Comparison of ENCODE assay signal across 8 mouse cellular contexts in genomic region chr2:122466901-122467300, GRCm38 (mm10). TPM values are rescaled to one million over a fixed set of nuclear protein-coding genes. Genes with fewer than 3 reads are reported as not detected.
DNase-seq lines count a peak whose midpoint lies in the region; ATAC-seq and TF ChIP-seq lines count a peak whose summit lies in the region.

No protein-coding gene starts in this region.

- no peaks in the 10 kb centered on the region; the same call in 1 of the 2 replicates for H3K27me3 ChIP-seq in heart, embryonic 14.5 days (ENCODE audit: control insufficient read depth, insufficient read depth, low read length)
- no peaks in the 10 kb centered on the region for H3K27me3 ChIP-seq in limb, embryonic 15.5 days
- no peaks in the 10 kb centered on the region for H3K27me3 ChIP-seq in neural tube, embryonic 13.5 days

- H3K4me1 ChIP-seq in bone marrow, adult 2 months (ENCODE audit: control insufficient read depth, insufficient read depth, low read length) = peaks cover 3% of the 10 kb centered on the region; the same call in 1 of the 2 replicates
- peaks cover 0 to 3% of the 10 kb centered on the region in 2 experiments; a peak in 1 of 4 replicates for H3K4me1 ChIP-seq in heart, embryonic 14.5 days (ENCODE audit: control insufficient read depth in 2 of 2, insufficient read depth in 2 of 2, low read length in 2 of 2)
- peaks cover 11% of the 10 kb centered on the region for H3K4me1 ChIP-seq in limb, embryonic 15.5 days
- peaks cover 9% of the 10 kb centered on the region for H3K4me1 ChIP-seq in neural tube, embryonic 13.5 days (replicated peaks)

- no peak overlapping the region for H3K27ac ChIP-seq in layer of hippocampus, adult 2 months
- no peak overlapping the region for H3K27ac ChIP-seq in bone marrow, adult 2 months (ENCODE audit: control insufficient read depth, insufficient read depth, low read depth, low read length, poor library complexity)
- no peak overlapping the region for H3K27ac ChIP-seq in heart, embryonic 14.5 days (replicated peaks in 1 of 2; ENCODE audit: control insufficient read depth in 1 of 2, insufficient read depth in 1 of 2, low read depth in 2 of 2, low read length in 2 of 2)
- H3K27ac ChIP-seq in limb, embryonic 15.5 days = no peak overlapping the region
- no peak overlapping the region for H3K27ac ChIP-seq in neural tube, embryonic 13.5 days (replicated peaks)

- no peaks in the 10 kb centered on the region for H3K9me3 ChIP-seq in heart, embryonic 14.5 days (ENCODE audit: control insufficient read depth, low read length)
- no peaks in the 10 kb centered on the region for H3K9me3 ChIP-seq in limb, embryonic 15.5 days
- no peaks in the 10 kb centered on the region for H3K9me3 ChIP-seq in neural tube, embryonic 13.5 days

- no peak for DNase-seq in layer of hippocampus, adult 2 months (ENCODE audit: low spot score in 2 of 2)
- DNase-seq in layer of hippocampus, postnatal 14 days (ENCODE audit: low spot score in 2 of 2) = no peak
- DNase-seq in left cerebral cortex, postnatal 10 days (ENCODE audit: extremely low spot score in 1 of 2, low spot score in 2 of 2) = no peak

- TF ChIP-seq CTCF in layer of hippocampus, adult 2 months (conservative IDR thresholded peaks at IDR 0.05) = no peak
- TF ChIP-seq CTCF in bone marrow, adult 2 months (IDR thresholded peaks at IDR 0.05; ENCODE audit: control insufficient read depth, insufficient read depth, low read length) = no peak

- peak overlapping the region; percentile 77 for H3K4me3 ChIP-seq in layer of hippocampus, adult 2 months
- H3K4me3 ChIP-seq in bone marrow, adult 2 months (replicated peaks; ENCODE audit: control insufficient read depth, low read depth, low read length) = peak overlapping the region; percentile 57
- peak overlapping the region; percentile 52 to 56 for H3K4me3 ChIP-seq in heart, embryonic 14.5 days (ENCODE audit: control insufficient read depth in 1 of 2, insufficient read depth in 1 of 2, low read depth in 1 of 2, low read length in 2 of 2)
- peak overlapping the region; percentile 52 for H3K4me3 ChIP-seq in limb, embryonic 15.5 days
- H3K4me3 ChIP-seq in neural tube, embryonic 13.5 days = peak overlapping the region; percentile 62

- TF ChIP-seq POLR2A in bone marrow, adult 2 months (IDR thresholded peaks at IDR 0.05; ENCODE audit: borderline replicate concordance, control insufficient read depth, low read depth, low read length) = no peak

- WGBS in bone marrow, adult 2 months = 42% methylated on average over 11 of the region's 11 CpGs
- 28% methylated on average over 11 of the region's 11 CpGs for WGBS in heart, embryonic 14.5 days
- WGBS in limb, embryonic 15.5 days = 37% methylated on average over 11 of the region's 11 CpGs
- WGBS in neural tube, embryonic 13.5 days = 33% methylated on average over 11 of the region's 11 CpGs

- no peak for ATAC-seq in heart, embryonic 14.5 days (ENCODE audit: insufficient number of reproducible peaks, insufficient read depth, low FRiP score, low read depth)
- ATAC-seq in limb, embryonic 15.5 days (ENCODE audit: insufficient number of reproducible peaks, low FRiP score, low TSS enrichment, low read depth) = no peak
- ATAC-seq in neural tube, embryonic 13.5 days (ENCODE audit: low read depth) = no peak
- no peak for ATAC-seq in megakaryocyte-erythroid progenitor cell, adult 5-6 weeks (replicated peaks; ENCODE audit: low FRiP score, low TSS enrichment, poor library complexity, severe bottlenecking)

- H3K4me2 ChIP-seq in heart, embryonic 14.5 days (ENCODE audit: low read length) = peak overlapping the region; percentile 92
- H3K4me2 ChIP-seq in limb, embryonic 15.5 days = peak overlapping the region; percentile 97
- H3K4me2 ChIP-seq in neural tube, embryonic 13.5 days = peak overlapping the region; percentile 89

- intact Hi-C loops in left cerebral cortex, postnatal 10 days (cut with DNase I) = loop anchor here (5.0 kb wide), 1 partner anchor 85 kb away; no protein-coding TSS in a partner anchor

- no peaks in the 10 kb centered on the region for H3K36me3 ChIP-seq in heart, embryonic 14.5 days (ENCODE audit: control insufficient read depth, insufficient read depth, low read length)
- H3K36me3 ChIP-seq in limb, embryonic 15.5 days = no peaks in the 10 kb centered on the region
- H3K36me3 ChIP-seq in neural tube, embryonic 13.5 days = no peaks in the 10 kb centered on the region

- H3K9ac ChIP-seq in heart, embryonic 14.5 days (ENCODE audit: low read length) = peak overlapping the region; percentile 64
- peak overlapping the region; percentile 40; the same call in 1 of the 2 replicates for H3K9ac ChIP-seq in limb, embryonic 15.5 days
- H3K9ac ChIP-seq in neural tube, embryonic 13.5 days = peak overlapping the region; percentile 69

RNA-seq across cellular contexts. Expression of gene Gm14085, which starts 17.8 kb away (rescaled TPM):
- not detected for total RNA-seq in layer of hippocampus, adult 2 months (2021)
- not detected for total RNA-seq in layer of hippocampus, postnatal 14 days (2021)
- 0.41 TPM in 1 of 2 replicates, not detected in the other for polyA plus RNA-seq in bone marrow, adult 2 months (2011; ENCODE audit: insufficient read depth, insufficient read length, low replicate concordance, missing spikeins)
- polyA plus RNA-seq in heart, embryonic 14.5 days (2014; fragmentation: Nextera tagmentation; extraction: Ambion mirVana) = not detected in 2 replicates
- polyA plus RNA-seq in limb, embryonic 15.5 days (2015; fragmentation: Nextera tagmentation; extraction: Ambion mirVana) = not detected in 2 replicates
- polyA plus RNA-seq in neural tube, embryonic 13.5 days (2015; fragmentation: Nextera tagmentation; extraction: Ambion mirVana) = not detected in 2 replicates
- 0.28 TPM in 1 of 2 replicates, not detected in the other for total RNA-seq in megakaryocyte-erythroid progenitor cell, adult 5-6 weeks (2014; fragmentation: Nextera tagmentation)
- 0.14 TPM in 1 of 2 replicates, not detected in the other for total RNA-seq in megakaryocyte-erythroid progenitor cell, adult 5-6 weeks (2017)
- not detected for total RNA-seq in left cerebral cortex, postnatal 10 days (2021)

RNA-seq across cellular contexts. Expression of gene Slc28a2, which starts 40.6 kb away (rescaled TPM):
- total RNA-seq in layer of hippocampus, adult 2 months (2021) = under 1 TPM in 1 of 2 experiments, not detected in 1; 0.54 TPM
- not detected for total RNA-seq in layer of hippocampus, postnatal 14 days (2021)
- polyA plus RNA-seq in bone marrow, adult 2 months (2011; ENCODE audit: insufficient read depth, insufficient read length, low replicate concordance, missing spikeins) = 12.7 and 25.8 TPM in 2 replicates
- polyA plus RNA-seq in heart, embryonic 14.5 days (2014; fragmentation: Nextera tagmentation; extraction: Ambion mirVana) = 0.47 and 0.58 TPM in 2 replicates
- polyA plus RNA-seq in limb, embryonic 15.5 days (2015; fragmentation: Nextera tagmentation; extraction: Ambion mirVana) = 0.73 and 1.5 TPM in 2 replicates
- 0.11 TPM in 1 of 2 replicates, not detected in the other for polyA plus RNA-seq in neural tube, embryonic 13.5 days (2015; fragmentation: Nextera tagmentation; extraction: Ambion mirVana)
- 3.5 and 11.6 TPM in 2 replicates for total RNA-seq in megakaryocyte-erythroid progenitor cell, adult 5-6 weeks (2014; fragmentation: Nextera tagmentation)
- total RNA-seq in megakaryocyte-erythroid progenitor cell, adult 5-6 weeks (2017) = 3.2 and 4.5 TPM in 2 replicates
- total RNA-seq in left cerebral cortex, postnatal 10 days (2021) = under 1 TPM; 0.24 to 0.32 TPM
